Mouse (Mus musculus) kidney, postnatal 10 days (tissue): Measurements from ENCODE around the gene Nr2c1.

Experiments
- DNase-seq: peaks from one replicate; pipeline ENCODE4 v3.0.0; 2021; ENCODE audit warnings: mixed read lengths

Nr2c1 gene

GRCm38 (mm10) chr10:94147756-94148531 lies at the start of gene Nr2c1:
Gene Nr2c1, plus strand, starts transcription at chr10:94148023.
- DNase-seq = peak; percentile 94

DNA sequence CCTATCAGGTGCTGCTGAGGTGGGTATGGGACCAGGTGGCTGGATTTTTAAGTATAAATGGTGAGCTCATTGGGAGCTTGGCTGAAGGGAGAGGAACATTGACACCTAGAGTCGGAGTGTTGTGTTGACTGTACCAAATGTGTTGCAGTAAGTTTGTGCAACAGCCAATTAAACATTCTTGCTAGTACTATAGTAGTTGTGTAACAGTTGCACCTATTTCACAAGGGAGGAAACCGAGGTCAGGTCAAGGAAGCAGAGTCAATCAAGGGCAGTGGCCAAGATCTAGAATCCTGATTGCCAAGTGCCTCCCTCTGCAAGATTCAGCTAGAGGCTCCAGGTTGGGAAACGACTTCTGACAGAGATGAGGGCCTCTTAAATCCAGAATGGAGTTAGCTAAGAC lies 49.7 kb upstream of the Nr2c1 start:
- no peak for DNase-seq

GRCm38 (mm10) chr10:94105498-94105897 lies 42.3 kb upstream of the Nr2c1 start:
- DNase-seq = no peak

DNA sequence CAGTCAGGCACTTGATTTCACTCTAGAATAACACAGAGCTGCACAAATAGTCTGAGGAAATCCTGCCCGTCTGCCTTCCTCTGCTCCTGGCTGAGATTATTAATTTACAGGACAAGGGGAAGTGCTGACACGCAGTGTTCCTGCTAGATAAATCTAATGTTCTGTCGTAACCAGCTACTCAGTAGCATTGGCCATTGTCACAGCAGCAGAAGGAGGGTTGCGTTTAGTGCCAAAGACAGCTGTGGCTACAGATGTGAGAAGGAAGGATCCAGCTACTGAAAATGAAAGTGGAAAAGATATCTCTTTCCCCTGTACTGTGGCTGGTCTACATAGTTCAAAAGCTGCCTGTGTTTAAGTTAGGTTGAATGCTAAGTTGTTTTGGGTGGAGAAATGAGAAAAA lies 40.7 kb upstream of the Nr2c1 start:
- peak; percentile 55 for DNase-seq

DNA sequence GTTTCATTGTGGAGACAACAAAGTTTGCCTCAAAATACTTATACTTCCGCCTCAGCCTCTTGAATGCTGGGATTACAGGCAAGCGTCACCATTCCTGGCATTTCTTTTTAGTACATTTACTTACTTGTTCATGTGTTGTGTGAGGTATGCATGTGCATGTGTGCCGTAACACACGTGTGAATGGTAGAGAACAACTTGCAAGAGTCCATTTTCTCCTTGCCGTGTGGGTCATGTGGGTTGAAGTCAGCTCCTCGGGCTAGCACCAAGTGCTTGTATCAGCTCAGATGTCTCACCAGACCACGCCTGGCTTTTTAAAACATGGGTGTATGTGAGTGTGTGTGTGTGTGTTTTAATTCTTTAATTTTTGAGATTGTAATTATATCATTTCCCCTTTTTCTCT lies 40.2 kb upstream of the Nr2c1 start:
- DNase-seq = no peak

- DNase-seq = no peak
Measured at GRCm38 (mm10) chr10:94108791-94109190, 39.0 kb upstream of the Nr2c1 start.

GRCm38 (mm10) chr10:94110834-94111754 lies 36.7 kb upstream of the Nr2c1 start:
- DNase-seq = no peak

- DNase-seq = no peak
Measured at GRCm38 (mm10) chr10:94112207-94112606, 35.6 kb upstream of the Nr2c1 start.

GRCm38 (mm10) chr10:94115893-94116599 lies 31.8 kb upstream of the Nr2c1 start:
- DNase-seq = peak; percentile 91

- DNase-seq = peak; percentile 28
Measured at GRCm38 (mm10) chr10:94116781-94117340, 31.0 kb upstream of the Nr2c1 start.

- no peak for DNase-seq
Measured at GRCm38 (mm10) chr10:94117916-94118315, 29.9 kb upstream of the Nr2c1 start.

DNA sequence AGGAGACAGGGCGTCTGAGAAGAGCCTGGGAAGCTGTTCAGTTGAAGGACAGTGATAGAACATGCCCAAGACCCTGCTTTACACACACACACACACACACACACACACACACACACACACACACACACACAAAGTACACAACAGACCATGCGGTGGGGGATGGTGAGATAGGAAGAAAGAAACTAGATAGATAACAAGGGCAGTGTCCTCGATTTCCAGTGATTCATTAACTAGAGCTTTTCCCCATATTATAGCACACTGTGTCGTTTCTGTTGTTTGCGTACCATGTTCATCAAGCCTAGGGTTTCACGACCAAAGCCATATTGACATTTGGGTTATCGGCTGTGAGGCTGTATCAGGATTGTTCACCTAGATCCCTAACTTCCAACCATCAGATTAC lies 28.8 kb upstream of the Nr2c1 start:
- no peak for DNase-seq

- no peak for DNase-seq
Measured at GRCm38 (mm10) chr10:94120676-94121075, 27.1 kb upstream of the Nr2c1 start.

- DNase-seq = no peak
Measured at GRCm38 (mm10) chr10:94122595-94122994, 25.2 kb upstream of the Nr2c1 start.

- DNase-seq = no peak
Measured at GRCm38 (mm10) chr10:94123581-94123980, 24.2 kb upstream of the Nr2c1 start.

- peak; percentile 30 for DNase-seq
Measured at GRCm38 (mm10) chr10:94124376-94124775, 23.4 kb upstream of the Nr2c1 start.

DNA sequence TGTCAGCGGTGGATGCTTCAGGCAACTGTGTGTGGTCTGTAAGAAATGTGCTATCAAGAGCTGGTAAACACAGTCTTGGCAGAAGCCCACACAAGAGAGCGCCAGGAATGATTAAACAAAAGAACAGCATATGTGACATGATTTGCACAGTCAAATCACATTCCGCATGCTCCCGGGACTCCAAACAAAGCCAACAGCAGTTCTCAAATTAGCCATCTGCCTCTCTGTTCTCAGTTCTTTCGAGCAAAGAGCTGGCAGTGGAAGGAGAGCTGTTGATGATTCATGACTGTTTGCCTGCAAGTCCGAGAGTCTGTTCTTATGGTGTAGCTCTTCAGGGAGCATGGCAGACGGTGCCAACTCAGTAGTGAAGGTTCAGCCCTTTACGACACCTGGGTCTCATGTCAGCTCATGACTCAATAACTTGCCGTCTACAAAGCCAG lies 18.1 kb upstream of the Nr2c1 start:
- DNase-seq = peak; percentile 69

DNA sequence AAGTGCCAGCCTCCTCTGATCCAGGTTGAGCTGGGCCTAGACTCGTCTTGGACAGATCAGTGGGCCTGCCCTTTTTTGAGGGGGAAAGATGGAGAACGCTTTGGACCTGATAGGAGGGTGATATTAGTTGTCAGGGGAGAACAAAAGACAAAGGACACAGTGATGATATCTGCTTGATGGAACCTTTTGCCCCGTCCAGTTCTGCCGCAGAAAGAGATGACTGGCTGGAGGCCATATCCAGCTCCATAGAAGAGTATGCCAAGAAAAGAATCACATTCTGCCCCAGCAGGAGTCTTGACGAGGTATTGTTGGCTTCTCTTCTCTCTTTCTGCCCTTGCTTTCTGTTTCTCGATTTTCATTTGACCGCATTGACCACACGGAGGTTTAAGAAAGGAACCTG lies 14.7 kb upstream of the Nr2c1 start:
- no peak for DNase-seq

DNA sequence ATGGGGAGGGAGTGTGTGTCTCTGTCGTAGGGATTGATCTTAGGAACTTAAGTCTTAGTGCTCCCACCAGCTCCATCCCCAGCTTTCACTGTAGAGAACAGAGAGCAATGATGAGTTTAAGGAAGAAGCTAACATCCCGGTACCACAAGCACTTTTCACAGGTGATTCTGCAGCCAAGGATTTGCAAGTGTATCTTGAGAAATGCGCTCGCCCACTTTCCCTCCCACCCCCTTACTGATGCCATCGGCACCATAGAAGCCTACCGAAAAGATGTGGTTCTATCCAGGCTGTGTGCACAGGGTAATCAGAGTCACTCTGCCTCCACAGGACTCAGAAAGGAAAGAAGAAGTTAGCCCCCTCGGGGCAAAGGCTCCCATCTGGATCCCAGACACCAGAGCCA lies 14.1 kb upstream of the Nr2c1 start:
- DNase-seq = no peak

- DNase-seq = no peak
Measured at GRCm38 (mm10) chr10:94134535-94135390, 13.1 kb upstream of the Nr2c1 start.

DNA sequence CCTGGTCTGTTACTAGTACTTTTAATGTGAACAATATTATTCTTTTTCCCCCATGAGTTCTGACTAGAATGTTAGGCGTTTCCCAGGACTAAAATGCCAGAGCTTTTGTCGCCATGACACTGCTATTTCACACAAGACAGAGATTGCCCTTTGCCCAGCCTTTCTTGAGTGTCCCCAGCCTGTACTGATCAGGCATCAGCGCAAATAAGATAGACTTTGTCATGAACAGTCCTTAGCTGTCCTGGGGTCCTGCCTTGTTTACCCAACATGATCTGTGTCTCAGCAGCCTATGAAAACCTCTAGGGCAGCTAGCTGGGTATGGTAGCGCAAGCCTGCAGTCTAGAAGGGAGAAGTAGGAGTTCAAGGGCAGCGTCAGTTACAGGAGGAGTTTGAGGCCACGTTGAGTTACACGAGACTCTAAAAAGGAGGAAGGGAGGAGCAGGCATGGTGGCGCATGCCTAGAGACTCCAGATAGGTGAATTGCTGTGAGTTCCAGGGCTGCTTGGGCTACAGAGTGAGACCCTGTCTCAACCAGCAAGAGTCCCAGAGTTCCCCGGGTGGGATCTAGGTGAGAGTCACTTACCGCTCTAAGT lies 8.8 kb upstream of the Nr2c1 start:
- no peak for DNase-seq
